In the genomic region with DNA sequence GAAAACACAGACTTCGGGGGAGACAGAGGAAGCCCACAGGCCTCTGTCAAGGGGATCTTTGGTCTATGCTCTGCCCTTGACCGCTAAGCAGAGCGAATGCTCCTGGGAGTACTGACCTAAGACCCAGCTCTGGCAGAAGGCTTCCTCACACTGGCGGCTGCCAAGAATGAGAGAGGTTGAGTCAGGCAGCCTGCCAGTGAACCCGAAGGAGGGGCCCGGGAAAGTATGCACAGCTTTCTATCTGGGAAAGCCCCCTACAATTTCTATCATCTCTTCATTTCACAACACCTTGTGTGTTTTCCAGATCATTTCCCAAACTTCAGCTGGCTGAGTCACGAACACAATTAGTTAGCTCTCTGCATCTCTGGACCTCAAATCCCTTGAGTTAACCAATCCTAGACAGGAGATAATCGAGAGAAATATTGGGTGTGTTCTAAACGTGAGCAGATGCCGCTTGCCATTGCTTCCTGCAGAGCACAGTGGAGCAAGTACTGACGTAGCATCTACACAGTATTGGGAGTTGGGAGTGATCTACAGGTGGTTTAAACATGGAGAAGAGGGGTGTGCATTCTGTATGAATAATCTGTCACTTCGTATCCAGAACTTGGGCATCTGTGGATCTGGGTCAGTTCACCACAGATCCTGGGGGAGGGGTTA, we compare ENCODE assay signal across 9 mouse cellular contexts. TPM values are rescaled to one million over a fixed set of nuclear protein-coding genes. Genes with fewer than 3 reads are reported as not detected.
DNase-seq lines count a peak whose midpoint lies in the region; ATAC-seq and TF ChIP-seq lines count a peak whose summit lies in the region.
"Had no signal": no experiment of that assay in that cellular context is flagged by ENCODE, and none has a peak within 500 bp of the region (broad histone marks: within the 10 kb centered on the region; RNA-seq: fewer than 3 reads in every experiment).

No protein-coding gene starts in this region.

- peaks cover 32% of the 10 kb centered on the region for H3K4me1 ChIP-seq in heart, embryonic 13.5 days
- peaks cover 23% of the 10 kb centered on the region for H3K4me1 ChIP-seq in limb, embryonic 15.5 days
- H3K4me1 ChIP-seq in stomach, postnatal 0 days (replicated peaks; ENCODE audit: control insufficient read depth, insufficient read depth) = no peaks in the 10 kb centered on the region

- peak overlapping the region; percentile 84 for H3K27ac ChIP-seq in heart, embryonic 13.5 days (replicated peaks)
- H3K27ac ChIP-seq in limb, embryonic 15.5 days = peak overlapping the region; percentile 59
- H3K27ac ChIP-seq in stomach, postnatal 0 days (replicated peaks) = peak overlapping the region; percentile 71
- H3K27ac ChIP-seq: macrophage had no signal

- ATAC-seq in heart, embryonic 13.5 days (ENCODE audit: extremely low read depth, insufficient number of reproducible peaks, low FRiP score, low TSS enrichment) = no peak
- ATAC-seq in limb, embryonic 15.5 days (ENCODE audit: insufficient number of reproducible peaks, low FRiP score, low TSS enrichment, low read depth) = no peak
- no peak for ATAC-seq in stomach, postnatal 0 days (ENCODE audit: low FRiP score, low TSS enrichment)

- H3K79me2 ChIP-seq in C2C12 (ENCODE audit: control insufficient read depth, insufficient read depth) = no peaks in the 10 kb centered on the region

- no peak overlapping the region for H3K9ac ChIP-seq in heart, embryonic 13.5 days
- H3K9ac ChIP-seq in limb, embryonic 15.5 days = no peak overlapping the region
- no peak overlapping the region for H3K9ac ChIP-seq in stomach, postnatal 0 days (ENCODE audit: low read length)

- H3K4me3 ChIP-seq in C2C12 (ENCODE audit: insufficient read depth, poor library complexity, severe bottlenecking) = no peak overlapping the region
- H3K4me3 ChIP-seq in heart, embryonic 13.5 days = no peak overlapping the region
- H3K4me3 ChIP-seq in limb, embryonic 15.5 days = no peak overlapping the region
- H3K4me3 ChIP-seq in stomach, postnatal 0 days (ENCODE audit: low read depth, low read length) = no peak overlapping the region

- DNase-seq in adrenal gland, postnatal 14 days = peak; percentile 80
- DNase-seq in stomach, postnatal 0 days (ENCODE audit: low spot score) = no peak
- DNase-seq in embryo, embryonic 10.5 days (ENCODE audit: low spot score) = no peak
- no peak for DNase-seq in left cerebral cortex, adult 11 months (ENCODE audit: low spot score)
- no peak for DNase-seq in right cerebral cortex, postnatal 36 days (ENCODE audit: low spot score in 2 of 2)

- no peaks in the 10 kb centered on the region for H3K79me3 ChIP-seq in C2C12 (ENCODE audit: low read depth)

- no peaks in the 10 kb centered on the region for H3K36me3 ChIP-seq in C2C12 (ENCODE audit: control insufficient read depth, insufficient read depth)
- H3K36me3 ChIP-seq in heart, embryonic 13.5 days = no peaks in the 10 kb centered on the region
- H3K36me3 ChIP-seq in limb, embryonic 15.5 days = no peaks in the 10 kb centered on the region
- H3K36me3 ChIP-seq in stomach, postnatal 0 days (ENCODE audit: control insufficient read depth, insufficient read depth, low read length) = no peaks in the 10 kb centered on the region

- no peak overlapping the region for H3ac ChIP-seq in C2C12 (ENCODE audit: control insufficient read depth, insufficient read length, low read depth)

- H3K9me3 ChIP-seq in heart, embryonic 13.5 days = no peaks in the 10 kb centered on the region
- H3K9me3 ChIP-seq in limb, embryonic 15.5 days = no peaks in the 10 kb centered on the region
- no peaks in the 10 kb centered on the region for H3K9me3 ChIP-seq in stomach, postnatal 0 days (ENCODE audit: control insufficient read depth, low read length)

- H3K27me3 ChIP-seq in C2C12 (ENCODE audit: control insufficient read depth, insufficient read depth, insufficient read length) = peaks cover 5% of the 10 kb centered on the region
- no peaks in the 10 kb centered on the region for H3K27me3 ChIP-seq in heart, embryonic 13.5 days (replicated peaks)
- H3K27me3 ChIP-seq in limb, embryonic 15.5 days = 0 out of 2 replicates have a peak, but pooled peaks cover 2% of the 10 kb centered on the region
- no peaks in the 10 kb centered on the region for H3K27me3 ChIP-seq in stomach, postnatal 0 days (ENCODE audit: control insufficient read depth, insufficient read depth, low read length)

- H3K4me2 ChIP-seq in heart, embryonic 13.5 days = peak overlapping the region; percentile 14
- no peak overlapping the region for H3K4me2 ChIP-seq in limb, embryonic 15.5 days
- no peak overlapping the region for H3K4me2 ChIP-seq in stomach, postnatal 0 days (replicated peaks; ENCODE audit: low read depth)

- 45% methylated on average over 12 of the region's 12 CpGs for WGBS in heart, embryonic 13.5 days
- 42% methylated on average over 12 of the region's 12 CpGs for WGBS in limb, embryonic 15.5 days
- WGBS in stomach, postnatal 0 days = 36% methylated on average over 12 of the region's 12 CpGs

- TF ChIP-seq EP300 in stomach, postnatal 0 days (optimal IDR thresholded peaks at IDR 0.05) = no peak

- no peak for TF ChIP-seq CTCF in C2C12 (IDR thresholded peaks at IDR 0.05; ENCODE audit: control insufficient read depth, insufficient read depth, insufficient read length)
- TF ChIP-seq CTCF in stomach, postnatal 0 days (IDR thresholded peaks at IDR 0.05; ENCODE audit: low read depth) = no peak

TF ChIP-seq in C2C12, 6 proteins besides CTCF, POLR2A, EP300 and RAD21:
- TF ChIP-seq MYOG (IDR thresholded peaks at IDR 0.05; ENCODE audit: control insufficient read depth, extremely low read depth, insufficient read length) (no peak), MYOD1 (IDR thresholded peaks at IDR 0.05; ENCODE audit: control insufficient read depth, insufficient read length, low read depth) (no peak), CEBPB (IDR thresholded peaks at IDR 0.05; ENCODE audit: low read depth) (peak; percentile 18), FOSL1 (IDR thresholded peaks at IDR 0.05; ENCODE audit: insufficient read depth, low read length, poor library complexity, severe bottlenecking) (no peak), MAX (IDR thresholded peaks at IDR 0.05) (no peak)
TF ChIP-seq in C2C12: peak in this region for 1.

RNA-seq across cellular contexts. Expression of gene Ifnar2, which starts 9.8 kb away (rescaled TPM):
- 22.3 TPM for polyA plus RNA-seq in C2C12 (2012; fragmentation: generic; extraction: Trizol)
- 83.9 and 86.1 TPM in 2 replicates for total RNA-seq in adrenal gland, postnatal 14 days (2021)
- polyA plus RNA-seq in heart, embryonic 13.5 days (2015; fragmentation: Nextera tagmentation; extraction: Ambion mirVana) = 51.2 and 56.5 TPM in 2 replicates
- 59.4 and 70.0 TPM in 2 replicates for polyA plus RNA-seq in limb, embryonic 15.5 days (2015; fragmentation: Nextera tagmentation; extraction: Ambion mirVana)
- 29.4 and 33.4 TPM in 2 replicates for polyA plus RNA-seq in stomach, postnatal 0 days (2015; fragmentation: Nextera tagmentation; extraction: Ambion mirVana)

RNA-seq across cellular contexts. Expression of gene Gm21970, which starts 28.8 kb away (rescaled TPM):
- polyA plus RNA-seq in C2C12 (2012; fragmentation: generic; extraction: Trizol) = not detected
- total RNA-seq in adrenal gland, postnatal 14 days (2021) = 0.59 TPM in 1 of 2 replicates, not detected in the other
- polyA plus RNA-seq in heart, embryonic 13.5 days (2015; fragmentation: Nextera tagmentation; extraction: Ambion mirVana) = not detected in 2 replicates
- 0.66 TPM in 1 of 2 replicates, not detected in the other for polyA plus RNA-seq in limb, embryonic 15.5 days (2015; fragmentation: Nextera tagmentation; extraction: Ambion mirVana)
- not detected in 2 replicates for polyA plus RNA-seq in stomach, postnatal 0 days (2015; fragmentation: Nextera tagmentation; extraction: Ambion mirVana)
- polyA plus RNA-seq: macrophage had no signal

RNA-seq across cellular contexts. Expression of gene Il10rb, which starts 43.2 kb away (rescaled TPM):
- 14.1 TPM for polyA plus RNA-seq in C2C12 (2012; fragmentation: generic; extraction: Trizol)
- total RNA-seq in adrenal gland, postnatal 14 days (2021) = 105 and 106 TPM in 2 replicates
- polyA plus RNA-seq in heart, embryonic 13.5 days (2015; fragmentation: Nextera tagmentation; extraction: Ambion mirVana) = 44.8 and 48.9 TPM in 2 replicates
- 29.5 and 33.2 TPM in 2 replicates for polyA plus RNA-seq in limb, embryonic 15.5 days (2015; fragmentation: Nextera tagmentation; extraction: Ambion mirVana)
- polyA plus RNA-seq in stomach, postnatal 0 days (2015; fragmentation: Nextera tagmentation; extraction: Ambion mirVana) = 52.3 and 55.4 TPM in 2 replicates
